Mouse (Mus musculus) myocyte (in vitro differentiated cells): ENCODE measurements around the gene Sox1.

ENCODE experiments used
- CEBPB ChIP-seq: IDR thresholded peaks from 2 replicates; pipeline ENCODE4 v1.6.1; 2011; ENCODE audit warnings: mild to moderate bottlenecking, moderate library complexity; ENCODE audit not compliant: poor library complexity, insufficient read depth, severe bottlenecking
- E2F4 ChIP-seq: IDR thresholded peaks from one replicate; pipeline ENCODE4 v1.6.1; 2011; ENCODE audit warnings: mild to moderate bottlenecking, control low read depth, moderate library complexity; ENCODE audit not compliant: insufficient read depth
- MAX ChIP-seq: IDR thresholded peaks from one replicate; pipeline ENCODE4 v1.6.1; 2011; ENCODE audit warnings: low read depth, mild to moderate bottlenecking, control low read depth
- MYOD1 ChIP-seq, 3 experiments: IDR thresholded peaks; one replicate each; pipeline ENCODE4 v1.6.1; 2011; ENCODE audit warnings: control low read depth in 2 of 3, low read depth in 2 of 3, mild to moderate bottlenecking in 2 of 3, moderate library complexity in 1 of 3; ENCODE audit not compliant: insufficient read length in 2 of 3, control insufficient read depth in 1 of 3
- MYOG ChIP-seq, 3 experiments: IDR thresholded peaks; one replicate each; pipeline ENCODE4 v1.6.1; 2011; ENCODE audit warnings: control low read depth in 2 of 3, low read depth in 2 of 3, mild to moderate bottlenecking in 2 of 3; ENCODE audit not compliant: insufficient read length in 2 of 3, control insufficient read depth in 1 of 3, insufficient read depth in 1 of 3
- POLR2A ChIP-seq: IDR thresholded peaks from one replicate; pipeline ENCODE4 v1.6.1; 2011; ENCODE audit warnings: low read depth, mild to moderate bottlenecking, control low read depth, moderate library complexity; ENCODE audit not compliant: insufficient read length
- POLR2AphosphoS2 ChIP-seq: IDR thresholded peaks from one replicate; pipeline ENCODE4 v1.6.1; 2011; ENCODE audit warnings: low read depth, control low read depth; ENCODE audit not compliant: insufficient read length
- TCF12 ChIP-seq: IDR thresholded peaks from one replicate; pipeline ENCODE4 v1.6.1; 2011; ENCODE audit warnings: mild to moderate bottlenecking, control low read depth; ENCODE audit not compliant: poor library complexity, insufficient read depth, severe bottlenecking
- TCF3 ChIP-seq: IDR thresholded peaks from one replicate; pipeline ENCODE4 v1.6.1; 2011; ENCODE audit warnings: low read depth, control low read depth; ENCODE audit not compliant: insufficient read length
- USF1 ChIP-seq: IDR thresholded peaks from one replicate; pipeline ENCODE4 v1.6.1; 2011; ENCODE audit warnings: low read depth, mild to moderate bottlenecking, control low read depth, moderate library complexity

- no peak for TF ChIP-seq TCF3
- no peak for TF ChIP-seq POLR2A
- TF ChIP-seq MAX, result no peak
- TF ChIP-seq POLR2AphosphoS2, result no peak
- TF ChIP-seq CEBPB, result no peak
- no peak for TF ChIP-seq USF1
- TF ChIP-seq E2F4, result no peak
- TF ChIP-seq MYOG (IDR thresholded peaks at IDR 0.05; ENCODE audit: control insufficient read depth in 1 of 3, insufficient read depth in 1 of 3, insufficient read length in 2 of 3, low read depth in 2 of 3), result no peak
- TF ChIP-seq TCF12, result no peak
- no peak for TF ChIP-seq MYOD1 (IDR thresholded peaks at IDR 0.05; ENCODE audit: control insufficient read depth in 1 of 3, insufficient read length in 2 of 3, low read depth in 2 of 3)
Measured at GRCm38 (mm10) chr8:12432546-12432945, 37.5 kb downstream of the Sox1 start.
